Mouse (Mus musculus): ENCODE data around the gene Fam241b. TPM values are rescaled to one million over a fixed set of nuclear protein-coding genes. Genes with fewer than 3 reads are reported as not detected.

The Fam241b gene
- polyA plus RNA-seq, 2 experiments, result 5.0 to 8.5 TPM

DNA sequence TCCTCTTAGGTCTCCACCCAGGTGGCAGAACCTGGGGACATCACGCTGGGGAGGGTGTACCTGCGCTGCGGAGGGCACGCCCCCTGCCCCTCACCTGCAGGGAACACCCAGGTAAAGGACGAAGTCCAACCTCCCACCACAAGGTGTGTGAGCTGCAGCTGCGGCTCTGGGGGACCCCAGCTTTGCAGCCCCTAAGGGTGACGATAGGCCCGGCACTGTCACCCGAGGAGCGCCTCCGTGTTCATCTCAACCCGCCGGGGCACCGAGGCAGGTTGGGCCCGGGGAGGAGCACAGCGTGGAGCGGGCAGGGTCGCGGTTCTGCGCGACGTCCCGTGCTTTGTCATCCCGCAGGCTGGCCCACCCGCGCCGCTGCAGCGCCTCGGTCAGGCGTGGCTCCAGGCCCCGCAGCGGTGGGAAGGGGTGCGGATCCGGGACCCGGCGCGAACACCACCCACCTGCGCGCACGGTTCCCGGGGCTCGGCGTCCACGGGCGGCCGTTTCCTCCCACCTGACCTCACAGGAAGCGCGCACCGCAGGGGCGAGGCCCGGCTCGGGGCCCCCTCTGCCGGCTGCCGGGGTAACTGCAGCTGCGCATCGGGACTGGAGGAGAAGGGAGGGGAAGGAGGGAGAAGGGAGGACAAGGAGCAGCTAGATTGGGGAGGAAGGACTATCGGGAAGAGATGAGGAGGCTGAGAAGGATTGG is 33.1 kb downstream of the Fam241b start:
- Histone ChIP-seq H3K36me3 (ENCODE audit: control insufficient read depth, insufficient read depth, low read length) (no peaks in the 10 kb centered on the region), H3K4me2 (replicated peaks; ENCODE audit: low read depth, low read length, severe bottlenecking) (peak overlapping the region; percentile 80), H3K9ac (ENCODE audit: low read depth, low read length, severe bottlenecking) (peak overlapping the region; percentile 64), H3K4me3 (replicated peaks; ENCODE audit: low read length) (peak overlapping the region; percentile 60), H3K4me1 (ENCODE audit: control insufficient read depth, insufficient read depth, low read length) (peaks cover 7% of the 10 kb centered on the region; the same call in 1 of the 2 replicates), H3K27me3 (ENCODE audit: control insufficient read depth, insufficient read depth, low read length) (peaks cover 15% of the 10 kb centered on the region; the same call in 1 of the 2 replicates), H3K9me3 (ENCODE audit: control insufficient read depth, low read length) (no peaks in the 10 kb centered on the region), H3K27ac (replicated peaks; ENCODE audit: low read depth, low read length) (no peak overlapping the region)
- WGBS, result under 1% methylated on average over 55 of the region's 57 CpGs
- TF ChIP-seq POLR2A (IDR thresholded peaks at IDR 0.05; ENCODE audit: borderline replicate concordance, extremely low read depth, insufficient read depth, insufficient read length), result no peak
- ATAC-seq (ENCODE audit: low FRiP score, low read depth) (peak; percentile 76; the same call in 1 of the 2 replicates), DNase-seq (ENCODE audit: low spot score) (peak; percentile 53)

DNA sequence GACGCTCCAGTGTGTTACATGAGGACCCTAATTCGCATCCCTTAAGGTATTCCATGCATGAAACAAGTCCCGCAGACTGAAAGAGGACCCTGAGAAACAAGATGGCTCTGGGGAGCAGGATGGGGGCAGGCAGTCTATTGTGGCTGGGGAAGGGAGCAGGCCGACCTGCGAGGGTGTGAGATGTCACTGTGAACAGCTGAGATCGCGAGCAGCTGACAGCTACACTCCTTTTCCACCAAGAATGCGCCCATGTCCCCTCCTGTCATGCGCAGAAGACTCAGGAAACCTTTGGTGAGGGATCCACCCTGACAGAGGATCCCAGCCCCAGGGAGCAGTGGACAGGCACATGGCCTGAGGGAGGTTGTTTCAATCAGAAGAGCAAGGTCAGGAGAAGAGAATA is 36.7 kb downstream of the Fam241b start:
- peaks cover 15% of the 10 kb centered on the region; the same call in 1 of the 2 replicates for H3K27me3 ChIP-seq (ENCODE audit: control insufficient read depth, insufficient read depth, low read length)
- 74% methylated on average over 9 of the region's 9 CpGs for WGBS

GRCm38 (mm10) chr10:62104835-62105576 is 38.7 kb downstream of the Fam241b start:
- ATAC-seq (ENCODE audit: low FRiP score, low read depth) (no peak), DNase-seq (ENCODE audit: low spot score) (peak; percentile 67)
- H3K27me3 ChIP-seq (ENCODE audit: control insufficient read depth, insufficient read depth, low read length), result peaks cover 2% of the 10 kb centered on the region; the same call in 1 of the 2 replicates
- H3K36me3 ChIP-seq (ENCODE audit: control insufficient read depth, insufficient read depth, low read length), result no peaks in the 10 kb centered on the region
- H3K27ac ChIP-seq (replicated peaks; ENCODE audit: low read depth, low read length), result no peak overlapping the region
- no peak overlapping the region for H3K4me3 ChIP-seq (replicated peaks; ENCODE audit: low read length)
- no peak for TF ChIP-seq POLR2A (IDR thresholded peaks at IDR 0.05; ENCODE audit: borderline replicate concordance, extremely low read depth, insufficient read depth, insufficient read length)
- no peak overlapping the region for H3K9ac ChIP-seq (ENCODE audit: low read depth, low read length, severe bottlenecking)
- H3K4me2 ChIP-seq (replicated peaks; ENCODE audit: low read depth, low read length, severe bottlenecking), result no peak overlapping the region
- peaks cover 12% of the 10 kb centered on the region for H3K4me1 ChIP-seq (ENCODE audit: control insufficient read depth, insufficient read depth, low read length)
- H3K9me3 ChIP-seq (ENCODE audit: control insufficient read depth, low read length), result no peaks in the 10 kb centered on the region
- WGBS, result 29% methylated on average over 7 of the region's 7 CpGs

More for the DNA sequence above, 36.7 kb downstream of the Fam241b start:
- no peaks in the 10 kb centered on the region for H3K36me3 ChIP-seq (ENCODE audit: control insufficient read depth, insufficient read depth, low read length)
- H3K4me2 ChIP-seq (replicated peaks; ENCODE audit: low read depth, low read length, severe bottlenecking), result no peak overlapping the region
- TF ChIP-seq POLR2A (IDR thresholded peaks at IDR 0.05; ENCODE audit: borderline replicate concordance, extremely low read depth, insufficient read depth, insufficient read length), result no peak
- no peaks in the 10 kb centered on the region for H3K9me3 ChIP-seq (ENCODE audit: control insufficient read depth, low read length)
- no peak overlapping the region for H3K27ac ChIP-seq (replicated peaks; ENCODE audit: low read depth, low read length)
- no peak overlapping the region for H3K4me3 ChIP-seq (replicated peaks; ENCODE audit: low read length)
- H3K4me1 ChIP-seq (ENCODE audit: control insufficient read depth, insufficient read depth, low read length), result peaks cover 7% of the 10 kb centered on the region; the same call in 1 of the 2 replicates
- ATAC-seq (ENCODE audit: low FRiP score, low read depth) (no peak), DNase-seq (ENCODE audit: low spot score) (no peak)
- H3K9ac ChIP-seq (ENCODE audit: low read depth, low read length, severe bottlenecking), result no peak overlapping the region

- Histone ChIP-seq H3K4me2 (replicated peaks; ENCODE audit: low read depth, low read length, severe bottlenecking) (0 out of 2 replicates have a peak overlapping the region, but pooled peaks have one; percentile 10), H3K36me3 (ENCODE audit: control insufficient read depth, insufficient read depth, low read length) (no peaks in the 10 kb centered on the region), H3K9ac (ENCODE audit: low read depth, low read length, severe bottlenecking) (no peak overlapping the region), H3K9me3 (ENCODE audit: control insufficient read depth, low read length) (no peaks in the 10 kb centered on the region), H3K4me1 (ENCODE audit: control insufficient read depth, insufficient read depth, low read length) (peaks cover 18% of the 10 kb centered on the region), H3K27me3 (ENCODE audit: control insufficient read depth, insufficient read depth, low read length) (no peaks in the 10 kb centered on the region), H3K4me3 (replicated peaks; ENCODE audit: low read length) (no peak overlapping the region), H3K27ac (replicated peaks; ENCODE audit: low read depth, low read length) (no peak overlapping the region)
- ATAC-seq (ENCODE audit: low FRiP score, low read depth) (peak; percentile 32; the same call in 1 of the 2 replicates), DNase-seq (ENCODE audit: low spot score) (peak; percentile 89)
- TF ChIP-seq POLR2A (IDR thresholded peaks at IDR 0.05; ENCODE audit: borderline replicate concordance, extremely low read depth, insufficient read depth, insufficient read length), result no peak
- WGBS, result 11% methylated on average over 7 of the region's 7 CpGs
Observed at GRCm38 (mm10) chr10:62101504-62102439, 41.9 kb downstream of the Fam241b start.
